Mouse (Mus musculus): ENCODE measurements around the gene Zfp27.

Zfp27 gene

GRCm38 (mm10) chr7:29905966-29906681, at the start of gene Zfp27:
TSS of gene Zfp27 (minus strand) at chr7:29906572.
- DNase-seq = peak; percentile 32 to 34

GRCm38 (mm10) chr7:29954731-29955130, 48.4 kb upstream of the Zfp27 start:
- peak in 1 of 2 experiments; percentile 29 for DNase-seq

GRCm38 (mm10) chr7:29953513-29954401, 47.4 kb upstream of the Zfp27 start, which contains the start of gene Zfp74:
TSS of gene Zfp74 (minus strand) at chr7:29954089.
- DNase-seq = peak; percentile 46 to 73

DNA sequence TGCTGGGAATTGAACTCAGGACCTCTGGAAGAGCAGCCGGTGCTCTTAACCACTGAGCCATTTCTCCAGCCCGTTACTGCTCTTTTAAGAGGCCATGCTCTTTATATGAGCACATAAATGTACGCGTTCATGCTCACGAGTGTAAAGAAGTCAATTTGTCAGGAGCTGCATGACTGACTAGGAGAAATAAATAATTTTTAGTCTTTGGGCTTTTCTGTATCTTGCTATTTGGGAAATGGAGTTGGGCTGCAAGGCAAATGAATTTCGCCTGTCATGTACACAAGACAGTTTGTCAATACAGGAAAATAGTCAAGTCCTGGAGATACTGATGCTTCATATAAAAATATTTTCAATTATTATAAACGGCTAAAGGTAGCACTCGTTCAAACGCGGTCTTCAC, 46.7 kb upstream of the Zfp27 start:
- DNase-seq = no peak

GRCm38 (mm10) chr7:29944201-29944600, 37.8 kb upstream of the Zfp27 start:
- DNase-seq = no peak

DNA sequence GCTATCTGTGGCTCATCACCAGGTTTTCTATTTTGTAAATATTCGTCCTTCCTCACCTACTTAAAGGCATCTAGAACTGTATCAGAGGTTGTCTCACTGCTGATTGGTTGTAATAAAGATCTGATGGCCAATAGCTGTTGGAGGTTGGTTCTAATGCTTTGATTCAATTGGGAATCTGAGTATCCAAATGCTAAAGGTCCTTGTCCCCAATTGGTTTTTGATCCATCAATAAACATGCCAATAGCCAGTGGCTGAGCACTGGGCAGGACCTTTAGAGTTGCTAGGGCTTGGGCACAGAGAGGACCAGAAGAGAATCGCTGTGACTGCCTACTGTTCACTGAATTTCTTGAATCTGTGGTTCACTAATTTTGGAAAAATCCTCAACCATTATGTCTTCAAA, 37.3 kb upstream of the Zfp27 start:
- no peak for DNase-seq

GRCm38 (mm10) chr7:29942740-29943139, 36.4 kb upstream of the Zfp27 start:
- no peak for DNase-seq

- no peak for DNase-seq
These were observed 34.7 kb upstream of the Zfp27 start for GRCm38 (mm10) chr7:29941027-29941426.

GRCm38 (mm10) chr7:29938856-29939255, 32.5 kb upstream of the Zfp27 start:
- no peak for DNase-seq

- DNase-seq = no peak
These were observed 16.4 kb upstream of the Zfp27 start for GRCm38 (mm10) chr7:29922780-29923179.

GRCm38 (mm10) chr7:29921439-29922093, 15.2 kb upstream of the Zfp27 start:
- DNase-seq = no peak

DNA sequence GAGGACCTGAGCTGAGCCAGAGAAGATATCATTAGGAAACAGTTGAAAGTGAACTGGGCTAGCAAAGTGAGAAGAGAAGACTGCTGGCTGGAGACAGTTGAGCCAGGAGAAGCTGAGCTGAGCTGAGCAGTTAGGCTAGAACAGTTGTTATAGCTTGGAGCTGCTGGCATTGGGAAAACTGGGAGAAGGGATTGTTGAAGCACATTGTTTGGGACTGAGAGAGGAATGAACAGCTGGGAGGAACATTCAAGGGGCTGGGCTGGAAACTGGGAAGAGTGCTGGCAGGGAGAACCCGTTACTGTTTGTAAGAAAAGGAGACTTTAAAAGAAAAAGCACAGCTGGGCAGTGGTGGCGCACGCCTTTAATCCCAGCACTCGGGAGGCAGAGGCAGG, 11.7 kb upstream of the Zfp27 start:
- no peak for DNase-seq

DNA sequence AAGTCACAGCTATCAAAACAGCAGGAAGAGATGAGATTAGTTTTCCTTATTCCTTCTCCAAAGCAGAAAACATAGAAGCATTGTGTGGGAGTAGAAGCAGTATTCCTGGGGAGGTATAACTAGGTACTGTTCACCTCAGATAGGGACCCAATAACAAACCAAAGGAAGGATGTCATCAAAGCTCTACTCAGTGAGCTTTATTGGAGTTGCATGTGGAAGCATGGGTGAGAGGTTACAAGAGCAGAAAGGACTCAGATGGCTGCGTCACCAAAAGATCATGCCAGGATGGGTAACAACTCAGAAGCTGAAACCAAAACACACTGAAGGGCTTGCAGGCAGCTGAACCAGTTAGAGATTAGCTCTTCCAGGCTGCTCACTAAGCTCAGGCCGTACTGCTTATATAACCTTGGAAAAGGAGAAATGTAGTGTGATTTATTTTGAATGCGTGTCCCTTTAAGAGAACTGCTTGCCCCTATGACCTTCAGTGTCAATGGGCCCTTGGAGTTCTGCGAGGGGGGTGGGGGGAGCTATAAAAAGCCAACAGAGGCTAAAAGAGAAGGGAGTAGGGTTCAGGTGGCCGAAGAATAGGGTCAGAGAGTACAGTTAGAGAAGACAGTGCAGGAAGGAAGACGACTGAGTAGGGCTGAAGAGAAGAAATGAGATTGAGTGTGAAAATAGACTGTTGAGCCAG, 11.1 kb upstream of the Zfp27 start:
- no peak for DNase-seq

DNA sequence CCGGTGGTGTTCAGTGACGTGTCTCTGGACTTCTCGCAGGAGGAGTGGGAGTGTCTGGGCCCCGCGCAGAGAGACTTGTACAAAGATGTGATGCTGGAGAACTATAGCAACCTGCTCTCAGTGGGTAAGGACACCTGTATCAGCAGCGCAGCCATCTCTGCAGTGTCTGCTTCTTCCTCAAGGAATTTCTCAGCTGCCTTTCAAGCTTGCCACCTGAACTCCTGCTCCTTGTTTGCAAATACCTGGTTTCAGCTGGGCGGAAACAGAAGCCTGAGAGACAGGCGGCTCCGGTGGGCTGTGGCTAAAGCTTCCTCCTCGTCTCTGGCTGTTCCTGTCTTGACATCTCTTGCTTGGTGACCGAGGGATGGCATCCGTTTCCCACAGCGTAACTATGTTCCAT, 5.8 kb upstream of the Zfp27 start:
- DNase-seq = no peak

DNA sequence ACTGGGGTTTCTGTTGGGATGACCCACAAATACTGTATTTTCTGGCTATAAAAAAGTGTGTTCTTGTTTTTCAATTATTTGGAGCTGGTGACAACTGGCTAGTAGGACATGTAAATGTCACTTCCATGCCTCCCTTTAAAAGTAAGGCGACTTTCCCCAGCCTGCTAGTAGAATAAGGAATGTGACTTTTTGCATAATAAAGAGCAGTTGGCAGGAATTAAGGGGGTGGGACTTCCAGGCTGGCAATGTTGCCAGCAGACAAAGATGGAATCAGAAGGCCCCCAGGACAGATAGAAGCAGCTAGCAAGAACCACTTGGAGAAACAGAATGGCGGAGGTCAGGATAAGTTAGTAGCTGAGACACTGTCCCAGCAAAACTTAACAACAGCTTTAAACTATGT, 3.9 kb upstream of the Zfp27 start:
- no peak for DNase-seq

- peak; percentile 64 to 76 for DNase-seq
These were observed 2.0 kb upstream of the Zfp27 start, which contains the start of gene Zfp383 for GRCm38 (mm10) chr7:29908130-29908950. TSS of gene Zfp383 (plus strand) at chr7:29908223.

GRCm38 (mm10) chr7:29907206-29907605, 834 bp upstream of the Zfp27 start:
- DNase-seq = no peak

GRCm38 (mm10) chr7:29906682-29907058, 298 bp upstream of the Zfp27 start:
- DNase-seq = no peak

DNA sequence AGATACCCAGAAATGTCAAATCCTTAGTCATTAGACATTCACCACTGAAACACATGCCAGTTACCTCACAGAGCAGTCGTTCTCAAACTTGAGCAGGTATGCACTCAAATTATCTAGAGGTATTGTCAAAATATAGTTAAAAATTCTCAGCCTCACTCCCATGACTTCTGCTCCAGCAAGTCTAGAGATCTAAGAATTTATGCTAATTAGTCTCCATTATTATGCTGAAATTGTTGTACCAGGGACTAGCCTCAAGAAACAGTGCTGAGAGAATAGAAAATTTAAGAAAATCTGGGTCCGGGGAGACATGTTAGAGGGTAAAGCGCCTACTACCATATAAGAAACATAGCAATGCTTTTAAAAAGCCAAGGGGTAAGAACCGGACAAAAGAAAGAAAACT, 2.3 kb downstream of the Zfp27 start:
- DNase-seq = no peak

- no peak for DNase-seq
These were observed 8.0 kb downstream of the Zfp27 start for GRCm38 (mm10) chr7:29898351-29898750.

- DNase-seq = no peak
These were observed 13.6 kb downstream of the Zfp27 start for GRCm38 (mm10) chr7:29892756-29893155.

DNA sequence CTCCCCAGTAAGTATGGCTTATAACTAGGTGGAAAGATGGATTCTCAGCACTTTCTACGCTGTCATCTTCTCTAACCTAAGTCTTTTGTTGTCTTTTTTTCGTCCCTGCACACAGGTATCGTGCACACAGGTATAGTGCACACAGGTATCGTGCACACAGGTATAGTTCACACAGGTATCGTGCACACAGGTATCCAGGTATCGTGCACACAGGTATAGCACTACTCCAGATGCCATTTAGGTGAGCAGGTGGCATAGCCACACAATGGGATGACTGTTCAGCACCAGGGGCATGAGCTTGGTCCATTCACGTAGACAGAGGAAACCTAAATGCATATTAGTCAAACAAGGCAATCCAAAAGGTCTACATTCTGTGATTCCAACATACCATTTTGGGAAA, 15.9 kb downstream of the Zfp27 start:
- no peak for DNase-seq

All from spleen, adult 18-20 months (tissue).